Mouse (Mus musculus) forebrain, embryonic 12.5 days (tissue): Measurements from ENCODE around the gene Crim1. TPM values are rescaled to one million over a fixed set of nuclear protein-coding genes. Genes with fewer than 3 reads are reported as not detected.

Experiments used
- ATAC-seq: fragments of 200-750 bp; cut with Nextera tagmentation; 2 replicates; pipeline ENCODE4 v1.8.0; 2017; ENCODE audit warnings: moderate TSS enrichment; ENCODE audit not compliant: low FRiP score
- H3K27ac ChIP-seq: fragments of 300-500 bp; sonication (generic); 2 replicates; pipeline ENCODE4 v1.5.1; 2016; ENCODE audit warnings: mild to moderate bottlenecking
- H3K27me3 ChIP-seq: fragments of 300-500 bp; sonication (generic); 2 replicates; pipeline ENCODE4 v1.6.1; 2016; ENCODE audit warnings: mild to moderate bottlenecking
- H3K36me3 ChIP-seq: fragments of 300-500 bp; sonication (generic); replicated peaks from 2 replicates; pipeline ENCODE4 v1.6.1; 2016; ENCODE audit warnings: mild to moderate bottlenecking
- H3K4me1 ChIP-seq: fragments of 300-500 bp; sonication (generic); 2 replicates; pipeline ENCODE4 v1.6.1; 2016
- H3K4me2 ChIP-seq: fragments of 300-500 bp; sonication (generic); 2 replicates; pipeline ENCODE4 v1.6.1; 2016; ENCODE audit warnings: mild to moderate bottlenecking, moderate library complexity
- H3K4me3 ChIP-seq: fragments of 300-500 bp; sonication (generic); replicated peaks from 2 replicates; pipeline ENCODE4 v1.5.1; 2016; ENCODE audit warnings: mild to moderate bottlenecking
- H3K9ac ChIP-seq: fragments of 300-500 bp; sonication (generic); 2 replicates; pipeline ENCODE4 v1.6.1; 2016; ENCODE audit warnings: mild to moderate bottlenecking
- H3K9me3 ChIP-seq: fragments of 300-500 bp; sonication (generic); 2 replicates; pipeline ENCODE4 v1.6.1; 2016
- WGBS: fragments of 180-500 bp; shearing (Covaris S2); methylation state at CpG from one replicate; pipeline ENCODE4 v1.1.7; 2016; 5-methylcytosine and 5-hydroxymethylcytosine counted together
- polyA plus RNA-seq: library from polyadenylated mRNA; unstranded; fragments of >200 nt; fragmentation: Nextera tagmentation; extraction: Ambion mirVana; gene quantifications from 2 replicates; pipeline ENCODE4 v1.2.1, GENCODE M21; 2016

Gene Crim1
- polyA plus RNA-seq, 1 experiment from 2014 or later: 3.8 TPM

- H3K27me3 ChIP-seq: no peaks in the 10 kb centered on the region
- 68% methylated on average over 8 of the region's 8 CpGs for WGBS
- H3K4me2 ChIP-seq: no peak overlapping the region
- H3K36me3 ChIP-seq: no peaks in the 10 kb centered on the region
- no peak overlapping the region for H3K4me3 ChIP-seq
- no peaks in the 10 kb centered on the region for H3K9me3 ChIP-seq
- H3K4me1 ChIP-seq: no peaks in the 10 kb centered on the region
- no peak overlapping the region for H3K9ac ChIP-seq
- H3K27ac ChIP-seq: no peak overlapping the region
- ATAC-seq: no peak
These were observed 99.0 kb downstream of the Crim1 start for GRCm38 (mm10) chr17:78298967-78299540.

- Histone ChIP-seq H3K36me3 (0 out of 2 replicates have a peak, but pooled peaks cover 3% of the 10 kb centered on the region), H3K4me3 (no peak overlapping the region), H3K9ac (no peak overlapping the region), H3K4me1 (no peaks in the 10 kb centered on the region), H3K27me3 (no peaks in the 10 kb centered on the region), H3K4me2 (no peak overlapping the region), H3K9me3 (no peaks in the 10 kb centered on the region), H3K27ac (no peak overlapping the region)
- 82% methylated on average over 2 of the region's 2 CpGs for WGBS
- no peak for ATAC-seq
These were observed 103.0 kb downstream of the Crim1 start for GRCm38 (mm10) chr17:78303053-78303452.

- Histone ChIP-seq H3K4me3 (no peak overlapping the region), H3K27ac (no peak overlapping the region), H3K27me3 (no peaks in the 10 kb centered on the region), H3K4me1 (no peaks in the 10 kb centered on the region), H3K9me3 (no peaks in the 10 kb centered on the region), H3K9ac (no peak overlapping the region), H3K4me2 (no peak overlapping the region), H3K36me3 (0 out of 2 replicates have a peak, but pooled peaks cover 4% of the 10 kb centered on the region)
- no peak for ATAC-seq
- WGBS: 90% methylated on average over 13 of the region's 13 CpGs
These were observed 104.0 kb downstream of the Crim1 start for GRCm38 (mm10) chr17:78304059-78304458.

GRCm38 (mm10) chr17:78306434-78306833 lies 106.4 kb downstream of the Crim1 start:
- Histone ChIP-seq H3K36me3 (0 out of 2 replicates have a peak, but pooled peaks cover 4% of the 10 kb centered on the region), H3K27me3 (no peaks in the 10 kb centered on the region), H3K4me3 (no peak overlapping the region), H3K4me1 (no peaks in the 10 kb centered on the region), H3K4me2 (no peak overlapping the region), H3K27ac (no peak overlapping the region), H3K9me3 (no peaks in the 10 kb centered on the region), H3K9ac (no peak overlapping the region)
- ATAC-seq: no peak
- 96% methylated on average over 9 of the region's 9 CpGs for WGBS

GRCm38 (mm10) chr17:78308221-78308620 lies 108.2 kb downstream of the Crim1 start:
- WGBS: 84% methylated on average over 9 of the region's 9 CpGs
- 0 out of 2 replicates have a peak, but pooled peaks have one; percentile 39 for ATAC-seq

GRCm38 (mm10) chr17:78313006-78313405 lies 113.0 kb downstream of the Crim1 start:
- no peak overlapping the region for H3K4me3 ChIP-seq
- H3K27ac ChIP-seq: no peak overlapping the region
- no peak overlapping the region for H3K9ac ChIP-seq
- no peak for ATAC-seq
- no peak overlapping the region for H3K4me2 ChIP-seq
- H3K27me3 ChIP-seq: no peaks in the 10 kb centered on the region
- 92% methylated on average over 12 of the region's 12 CpGs for WGBS
- H3K4me1 ChIP-seq: no peaks in the 10 kb centered on the region
- no peaks in the 10 kb centered on the region for H3K9me3 ChIP-seq
- 0 out of 2 replicates have a peak, but pooled peaks cover 1% of the 10 kb centered on the region for H3K36me3 ChIP-seq

More at GRCm38 (mm10) chr17:78308221-78308620, 108.2 kb downstream of the Crim1 start:
- H3K36me3 ChIP-seq: 0 out of 2 replicates have a peak, but pooled peaks cover 4% of the 10 kb centered on the region
- H3K27me3 ChIP-seq: no peaks in the 10 kb centered on the region
- H3K9me3 ChIP-seq: no peaks in the 10 kb centered on the region
- H3K9ac ChIP-seq: no peak overlapping the region
- no peaks in the 10 kb centered on the region for H3K4me1 ChIP-seq
- no peak overlapping the region for H3K4me2 ChIP-seq
- H3K4me3 ChIP-seq: no peak overlapping the region
- no peak overlapping the region for H3K27ac ChIP-seq

GRCm38 (mm10) chr17:78313612-78314011 lies 113.6 kb downstream of the Crim1 start:
- Histone ChIP-seq H3K4me3 (no peak overlapping the region), H3K9ac (no peak overlapping the region), H3K27me3 (no peaks in the 10 kb centered on the region), H3K4me2 (no peak overlapping the region), H3K9me3 (no peaks in the 10 kb centered on the region), H3K36me3 (no peaks in the 10 kb centered on the region), H3K4me1 (no peaks in the 10 kb centered on the region), H3K27ac (no peak overlapping the region)
- ATAC-seq: 0 out of 2 replicates have a peak, but pooled peaks have one; percentile 9
- whole genome bisulfite sequencing: 67% methylated on average over 5 of the region's 5 CpGs

- Histone ChIP-seq H3K4me1 (no peaks in the 10 kb centered on the region), H3K4me3 (no peak overlapping the region), H3K4me2 (no peak overlapping the region), H3K9me3 (no peaks in the 10 kb centered on the region), H3K36me3 (no peaks in the 10 kb centered on the region), H3K27me3 (no peaks in the 10 kb centered on the region), H3K9ac (no peak overlapping the region), H3K27ac (no peak overlapping the region)
- WGBS: 88% methylated on average over 11 of the region's 11 CpGs
- ATAC-seq: no peak
These were observed 115.6 kb downstream of the Crim1 start for GRCm38 (mm10) chr17:78315659-78316058.

GRCm38 (mm10) chr17:78317381-78317780 lies 117.3 kb downstream of the Crim1 start:
- no peak overlapping the region for H3K4me2 ChIP-seq
- WGBS: 73% methylated on average over 5 of the region's 5 CpGs
- peaks cover 3% of the 10 kb centered on the region for H3K4me1 ChIP-seq
- no peaks in the 10 kb centered on the region for H3K36me3 ChIP-seq
- H3K9me3 ChIP-seq: no peaks in the 10 kb centered on the region
- no peaks in the 10 kb centered on the region for H3K27me3 ChIP-seq
- H3K9ac ChIP-seq: no peak overlapping the region
- ATAC-seq: no peak
- H3K4me3 ChIP-seq: no peak overlapping the region
- H3K27ac ChIP-seq: no peak overlapping the region

GRCm38 (mm10) chr17:78318810-78319209 lies 118.8 kb downstream of the Crim1 start:
- no peak overlapping the region for H3K9ac ChIP-seq
- H3K4me1 ChIP-seq: peaks cover 5% of the 10 kb centered on the region
- H3K4me2 ChIP-seq: no peak overlapping the region
- H3K27ac ChIP-seq: no peak overlapping the region
- 86% methylated on average over 3 of the region's 3 CpGs for WGBS
- no peak for ATAC-seq
- H3K27me3 ChIP-seq: no peaks in the 10 kb centered on the region
- H3K36me3 ChIP-seq: no peaks in the 10 kb centered on the region
- no peak overlapping the region for H3K4me3 ChIP-seq
- no peaks in the 10 kb centered on the region for H3K9me3 ChIP-seq

- 90% methylated on average over 11 of the region's 11 CpGs for WGBS
- Histone ChIP-seq H3K4me1 (peaks cover 10% of the 10 kb centered on the region), H3K9me3 (0 out of 2 replicates have a peak, but pooled peaks cover 3% of the 10 kb centered on the region)
These were observed 121.3 kb downstream of the Crim1 start for GRCm38 (mm10) chr17:78321216-78321835.

GRCm38 (mm10) chr17:78322369-78323335 lies 122.6 kb downstream of the Crim1 start:
- 66% methylated on average over 18 of the region's 18 CpGs for WGBS
- no peak overlapping the region for H3K4me2 ChIP-seq
- no peaks in the 10 kb centered on the region for H3K27me3 ChIP-seq
- H3K9ac ChIP-seq: no peak overlapping the region
- peaks cover 11% of the 10 kb centered on the region for H3K4me1 ChIP-seq
- H3K9me3 ChIP-seq: 0 out of 2 replicates have a peak, but pooled peaks cover 3% of the 10 kb centered on the region
- H3K4me3 ChIP-seq: no peak overlapping the region
- no peak for ATAC-seq
- no peaks in the 10 kb centered on the region; the same call in 1 of the 2 replicates for H3K36me3 ChIP-seq
- H3K27ac ChIP-seq: no peak overlapping the region

More at GRCm38 (mm10) chr17:78321216-78321835, 121.3 kb downstream of the Crim1 start:
- Histone ChIP-seq H3K27ac (no peak overlapping the region), H3K9ac (no peak overlapping the region), H3K4me3 (no peak overlapping the region), H3K36me3 (no peaks in the 10 kb centered on the region; the same call in 1 of the 2 replicates), H3K4me2 (no peak overlapping the region), H3K27me3 (no peaks in the 10 kb centered on the region)
- ATAC-seq: no peak
